Mouse (Mus musculus): ENCODE measurements around the gene Ttc8. TPM values are rescaled to one million over a fixed set of nuclear protein-coding genes. Genes with fewer than 3 reads are reported as not detected.
A peak's percentile ranks its signal among the peaks of the same experiment; 100 is the strongest.

The Ttc8 gene
- polyA plus RNA-seq, 1 experiment from 2014 or later = 33.3 TPM

DNA sequence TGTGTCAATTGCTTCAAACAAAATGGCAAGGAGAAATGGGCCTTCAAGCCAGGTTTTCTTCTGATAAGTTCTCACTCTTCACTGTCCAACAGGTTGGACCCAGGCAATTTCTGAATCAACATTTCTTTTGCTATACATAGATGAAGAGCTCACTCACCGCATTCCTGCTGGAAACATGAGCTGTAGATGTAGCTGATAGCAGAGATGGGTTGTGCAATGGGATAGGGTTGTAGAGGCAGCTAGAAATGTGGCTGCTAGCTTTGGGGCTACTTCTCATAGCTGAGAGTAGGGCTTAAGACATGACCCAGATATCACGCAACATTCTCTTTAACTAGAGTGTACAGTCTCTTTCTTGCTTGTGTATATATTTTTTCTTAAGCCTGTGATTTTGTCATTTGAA is 84.4 kb downstream of the Ttc8 start:
- Histone ChIP-seq H3K4me1 (replicated peaks; ENCODE audit: control insufficient read depth, insufficient read depth, low read length) (peaks cover 6% of the 10 kb centered on the region; the same call in 1 of the 2 replicates), H3K4me2 (replicated peaks) (no peak overlapping the region), H3K36me3 (replicated peaks; ENCODE audit: control insufficient read depth, insufficient read depth) (no peaks in the 10 kb centered on the region), H3K27me3 (ENCODE audit: control insufficient read depth, insufficient read depth, low read length) (no peaks in the 10 kb centered on the region), H3K4me3 (replicated peaks; ENCODE audit: low read length) (no peak overlapping the region), H3K27ac (no peak overlapping the region), H3K9ac (no peak overlapping the region), H3K9me3 (ENCODE audit: control insufficient read depth, low read length) (no peaks in the 10 kb centered on the region)
- DNase-seq (ENCODE audit: low spot score) = no peak
- no peak for ATAC-seq (ENCODE audit: low FRiP score)
- 97% methylated on average over 2 of the region's 2 CpGs for WGBS

DNA sequence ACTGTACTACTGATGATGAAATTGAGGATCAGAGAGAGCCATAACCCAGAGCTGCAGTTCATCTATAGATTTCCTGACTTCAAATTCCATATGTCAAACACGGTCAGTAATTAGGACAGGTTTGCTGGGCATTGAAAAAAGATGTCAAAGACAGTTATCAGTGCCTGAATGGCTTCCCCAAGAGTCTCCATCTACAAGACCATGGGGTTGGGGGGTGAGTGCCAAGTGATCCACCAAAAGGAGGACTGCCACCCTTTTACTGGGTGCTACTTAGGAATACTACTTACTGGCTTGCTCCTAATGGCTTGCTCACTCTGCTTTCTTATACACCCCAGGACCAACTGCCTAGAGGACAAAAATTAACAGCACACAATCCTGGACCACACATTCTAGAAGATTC is 88.4 kb downstream of the Ttc8 start:
- WGBS = 80% methylated on average over 1 of the region's 1 CpGs
- ATAC-seq (ENCODE audit: low FRiP score) (no peak), DNase-seq (ENCODE audit: low spot score) (no peak)
- no peaks in the 10 kb centered on the region for H3K9me3 ChIP-seq (ENCODE audit: control insufficient read depth, low read length)
- no peaks in the 10 kb centered on the region for H3K27me3 ChIP-seq (ENCODE audit: control insufficient read depth, insufficient read depth, low read length)
- no peak overlapping the region for H3K27ac ChIP-seq
- H3K4me3 ChIP-seq (replicated peaks; ENCODE audit: low read length) = no peak overlapping the region
- no peak overlapping the region for H3K9ac ChIP-seq
- peaks cover 26% of the 10 kb centered on the region for H3K4me1 ChIP-seq (replicated peaks; ENCODE audit: control insufficient read depth, insufficient read depth, low read length)
- no peak overlapping the region for H3K4me2 ChIP-seq (replicated peaks)
- no peaks in the 10 kb centered on the region for H3K36me3 ChIP-seq (replicated peaks; ENCODE audit: control insufficient read depth, insufficient read depth)

DNA sequence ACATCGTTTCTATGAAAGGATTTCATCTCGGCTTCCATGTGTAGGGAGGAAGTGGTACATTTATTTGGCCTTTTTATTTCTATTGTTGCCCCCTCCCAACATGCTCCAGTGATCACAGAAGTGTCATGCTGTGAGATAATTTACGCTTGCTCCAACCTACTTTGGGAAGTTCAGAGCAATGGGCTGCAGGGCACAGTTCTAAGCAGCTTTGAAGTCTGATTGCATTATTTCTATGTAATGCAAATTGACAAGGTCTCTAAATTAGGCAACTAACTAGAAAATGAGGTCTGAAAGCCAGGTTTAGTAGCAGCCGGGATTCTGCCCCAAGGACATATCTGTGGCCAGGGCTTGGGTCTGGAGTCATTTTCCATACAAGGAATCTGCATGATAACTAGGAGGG is 89.1 kb downstream of the Ttc8 start:
- no peak overlapping the region for H3K27ac ChIP-seq
- ATAC-seq (ENCODE audit: low FRiP score) (no peak), DNase-seq (ENCODE audit: low spot score) (no peak)
- WGBS = 14% methylated on average over 4 of the region's 4 CpGs
- no peaks in the 10 kb centered on the region for H3K27me3 ChIP-seq (ENCODE audit: control insufficient read depth, insufficient read depth, low read length)
- peaks cover 26% of the 10 kb centered on the region for H3K4me1 ChIP-seq (replicated peaks; ENCODE audit: control insufficient read depth, insufficient read depth, low read length)
- no peaks in the 10 kb centered on the region for H3K9me3 ChIP-seq (ENCODE audit: control insufficient read depth, low read length)
- no peak overlapping the region for H3K4me2 ChIP-seq (replicated peaks)
- no peaks in the 10 kb centered on the region for H3K36me3 ChIP-seq (replicated peaks; ENCODE audit: control insufficient read depth, insufficient read depth)
- no peak overlapping the region for H3K9ac ChIP-seq
- H3K4me3 ChIP-seq (replicated peaks; ENCODE audit: low read length) = no peak overlapping the region

DNA sequence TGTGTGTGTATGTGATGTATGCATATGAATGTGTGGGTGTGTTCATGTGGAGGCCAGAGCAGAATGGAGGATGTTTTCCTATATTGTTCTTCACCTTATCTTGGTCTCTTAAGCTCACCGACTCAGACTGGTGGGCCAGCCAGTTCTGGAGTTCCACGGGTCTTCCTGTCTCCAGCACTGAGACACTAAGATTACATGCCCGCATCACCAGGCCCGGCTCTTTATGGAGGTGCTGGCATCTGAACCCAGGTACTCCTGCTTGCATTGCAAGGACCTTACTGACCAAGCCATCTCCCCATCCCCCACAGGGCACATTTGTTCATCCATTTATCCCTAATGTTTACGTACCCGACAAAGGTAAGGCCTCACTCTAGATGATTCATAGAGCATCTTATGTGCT is 89.7 kb downstream of the Ttc8 start:
- Histone ChIP-seq H3K9ac (no peak overlapping the region), H3K27ac (peak overlapping the region; percentile 52; the same call in 1 of the 2 replicates), H3K27me3 (ENCODE audit: control insufficient read depth, insufficient read depth, low read length) (no peaks in the 10 kb centered on the region), H3K36me3 (replicated peaks; ENCODE audit: control insufficient read depth, insufficient read depth) (no peaks in the 10 kb centered on the region), H3K4me3 (replicated peaks; ENCODE audit: low read length) (no peak overlapping the region), H3K4me1 (replicated peaks; ENCODE audit: control insufficient read depth, insufficient read depth, low read length) (peaks cover 26% of the 10 kb centered on the region), H3K4me2 (replicated peaks) (no peak overlapping the region), H3K9me3 (ENCODE audit: control insufficient read depth, low read length) (no peaks in the 10 kb centered on the region)
- ATAC-seq (ENCODE audit: low FRiP score) = no peak
- DNase-seq (ENCODE audit: low spot score) = no peak
- WGBS = 55% methylated on average over 6 of the region's 6 CpGs

GRCm38 (mm10) chr12:99011161-99011861 is 90.9 kb downstream of the Ttc8 start:
- peaks cover 26% of the 10 kb centered on the region for H3K4me1 ChIP-seq (replicated peaks; ENCODE audit: control insufficient read depth, insufficient read depth, low read length)
- 2% methylated on average over 22 of the region's 22 CpGs for WGBS
- H3K27ac ChIP-seq = peak overlapping the region; percentile 52
- no peak overlapping the region for H3K9ac ChIP-seq
- H3K27me3 ChIP-seq (ENCODE audit: control insufficient read depth, insufficient read depth, low read length) = no peaks in the 10 kb centered on the region
- peak overlapping the region; percentile 38 for H3K4me2 ChIP-seq (replicated peaks)
- DNase-seq (ENCODE audit: low spot score) (peak; percentile 75), ATAC-seq (ENCODE audit: low FRiP score) (peak; percentile 91)
- H3K9me3 ChIP-seq (ENCODE audit: control insufficient read depth, low read length) = no peaks in the 10 kb centered on the region
- H3K4me3 ChIP-seq (replicated peaks; ENCODE audit: low read length) = no peak overlapping the region
- no peaks in the 10 kb centered on the region for H3K36me3 ChIP-seq (replicated peaks; ENCODE audit: control insufficient read depth, insufficient read depth)

DNA sequence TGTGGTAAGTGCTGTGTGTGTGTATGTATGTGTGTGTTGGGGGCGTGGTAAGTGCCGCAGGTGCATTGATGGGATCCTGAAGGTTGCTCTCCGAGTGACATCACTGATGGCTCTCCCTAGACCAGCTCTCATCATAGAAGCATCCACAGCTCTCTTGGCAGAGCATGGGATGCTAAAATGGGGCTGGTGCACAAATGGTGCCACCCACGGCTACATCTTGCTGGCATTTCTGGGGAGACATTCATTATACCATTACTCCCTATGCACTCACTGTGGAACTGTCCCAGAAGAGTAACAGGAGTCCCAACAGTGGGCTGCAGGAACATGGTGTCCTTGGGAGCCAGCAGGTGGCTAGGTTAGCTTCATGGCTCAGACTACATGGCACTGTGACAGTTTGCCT is 95.5 kb downstream of the Ttc8 start:
- H3K27ac ChIP-seq = no peak overlapping the region
- H3K4me2 ChIP-seq (replicated peaks) = no peak overlapping the region
- H3K4me3 ChIP-seq (replicated peaks; ENCODE audit: low read length) = no peak overlapping the region
- no peaks in the 10 kb centered on the region for H3K9me3 ChIP-seq (ENCODE audit: control insufficient read depth, low read length)
- WGBS = 91% methylated on average over 4 of the region's 4 CpGs
- H3K4me1 ChIP-seq (replicated peaks; ENCODE audit: control insufficient read depth, insufficient read depth, low read length) = peaks cover 9% of the 10 kb centered on the region
- no peak for DNase-seq (ENCODE audit: low spot score)
- H3K36me3 ChIP-seq (replicated peaks; ENCODE audit: control insufficient read depth, insufficient read depth) = no peaks in the 10 kb centered on the region
- no peaks in the 10 kb centered on the region for H3K27me3 ChIP-seq (ENCODE audit: control insufficient read depth, insufficient read depth, low read length)
- H3K9ac ChIP-seq = no peak overlapping the region
- no peak for ATAC-seq (ENCODE audit: low FRiP score)

DNA sequence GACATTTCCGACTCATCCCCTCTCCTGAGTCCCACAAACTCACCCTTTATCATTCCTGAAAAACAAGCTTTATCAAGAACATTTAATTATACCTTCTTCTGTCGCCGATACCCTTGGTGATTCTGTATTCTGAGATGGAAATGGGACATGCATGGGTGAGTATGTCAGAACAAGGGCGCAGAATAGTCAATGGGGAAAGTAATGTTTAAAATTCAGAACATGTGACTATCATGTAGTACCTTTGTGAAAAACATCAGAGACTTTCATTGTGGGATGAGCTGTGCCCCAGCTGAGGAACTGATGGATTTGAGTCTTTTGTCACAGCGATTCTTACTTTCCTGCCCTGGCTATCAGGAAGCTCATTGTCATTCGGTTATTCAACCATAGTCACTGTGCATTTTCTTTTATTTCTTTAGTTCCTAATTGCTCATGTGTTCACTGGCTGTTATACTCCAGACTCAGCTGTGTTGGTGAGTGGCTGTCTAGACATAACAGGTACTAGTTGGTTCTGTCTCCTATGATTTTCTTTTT is 104.1 kb downstream of the Ttc8 start:
- Histone ChIP-seq H3K4me2 (replicated peaks) (no peak overlapping the region), H3K4me1 (replicated peaks; ENCODE audit: control insufficient read depth, insufficient read depth, low read length) (peaks cover 8% of the 10 kb centered on the region; the same call in 1 of the 2 replicates), H3K36me3 (replicated peaks; ENCODE audit: control insufficient read depth, insufficient read depth) (no peaks in the 10 kb centered on the region), H3K4me3 (replicated peaks; ENCODE audit: low read length) (no peak overlapping the region), H3K9me3 (ENCODE audit: control insufficient read depth, low read length) (no peaks in the 10 kb centered on the region), H3K27me3 (ENCODE audit: control insufficient read depth, insufficient read depth, low read length) (no peaks in the 10 kb centered on the region), H3K27ac (no peak overlapping the region), H3K9ac (no peak overlapping the region)
- 39% methylated on average over 6 of the region's 6 CpGs for WGBS
- no peak for ATAC-seq (ENCODE audit: low FRiP score)
- DNase-seq (ENCODE audit: low spot score) = no peak

- Histone ChIP-seq H3K36me3 (replicated peaks; ENCODE audit: control insufficient read depth, insufficient read depth) (no peaks in the 10 kb centered on the region), H3K4me3 (replicated peaks; ENCODE audit: low read length) (no peak overlapping the region), H3K9ac (no peak overlapping the region), H3K9me3 (ENCODE audit: control insufficient read depth, low read length) (no peaks in the 10 kb centered on the region), H3K27ac (no peak overlapping the region), H3K4me2 (replicated peaks) (no peak overlapping the region), H3K4me1 (replicated peaks; ENCODE audit: control insufficient read depth, insufficient read depth, low read length) (peaks cover 12% of the 10 kb centered on the region), H3K27me3 (ENCODE audit: control insufficient read depth, insufficient read depth, low read length) (no peaks in the 10 kb centered on the region)
- WGBS = 69% methylated on average over 2 of the region's 2 CpGs
- peak; percentile 40 for DNase-seq (ENCODE audit: low spot score)
- ATAC-seq (ENCODE audit: low FRiP score) = no peak
Observed at GRCm38 (mm10) chr12:99026291-99026690, 105.9 kb downstream of the Ttc8 start.

- Histone ChIP-seq H3K36me3 (replicated peaks; ENCODE audit: control insufficient read depth, insufficient read depth) (no peaks in the 10 kb centered on the region), H3K4me1 (replicated peaks; ENCODE audit: control insufficient read depth, insufficient read depth, low read length) (peaks cover 12% of the 10 kb centered on the region), H3K9ac (no peak overlapping the region), H3K27ac (0 out of 2 replicates have a peak overlapping the region, but pooled peaks have one; percentile 2), H3K9me3 (ENCODE audit: control insufficient read depth, low read length) (no peaks in the 10 kb centered on the region), H3K4me2 (replicated peaks) (no peak overlapping the region), H3K27me3 (ENCODE audit: control insufficient read depth, insufficient read depth, low read length) (peaks cover 6% of the 10 kb centered on the region; the same call in 1 of the 2 replicates), H3K4me3 (replicated peaks; ENCODE audit: low read length) (no peak overlapping the region)
- DNase-seq (ENCODE audit: low spot score) (no peak), ATAC-seq (ENCODE audit: low FRiP score) (no peak)
- 46% methylated on average over 5 of the region's 5 CpGs for WGBS
Observed at GRCm38 (mm10) chr12:99028665-99029064, 108.3 kb downstream of the Ttc8 start.

Measured in hindbrain, embryonic 14.5 days (tissue).